Mouse (Mus musculus): ENCODE measurements around the gene Dagla. TPM values are rescaled to one million over a fixed set of nuclear protein-coding genes. Genes with fewer than 3 reads are reported as not detected.

Gene Dagla
- total RNA-seq, 4 experiments from 2014 or later, result 7.9 to 10.7 (median 8.8) TPM

- DNase-seq (ENCODE audit: low spot score in 2 of 2), result no peak
Measured at GRCm38 (mm10) chr19:10239975-10240653, 64.6 kb downstream of the Dagla start.

DNA sequence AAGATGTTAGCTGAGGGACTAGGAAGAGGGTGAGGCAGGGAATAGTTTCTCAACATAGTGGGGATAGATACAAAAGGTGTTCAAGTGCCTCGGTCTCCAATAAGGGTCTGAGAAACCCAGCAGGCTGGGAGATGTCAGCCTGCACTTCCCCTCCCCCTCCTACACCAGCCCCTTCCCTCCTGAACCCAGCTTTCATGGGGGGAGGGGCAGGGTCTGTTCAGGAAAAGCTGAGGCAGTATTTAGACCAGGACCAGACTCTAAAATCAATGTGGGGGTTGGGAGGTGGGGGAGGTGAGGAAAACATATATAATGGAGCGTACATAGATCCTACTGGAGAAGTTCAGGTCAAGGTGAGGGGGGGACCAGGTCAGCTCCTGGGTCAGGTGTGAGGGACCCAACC, 65.3 kb downstream of the Dagla start:
- DNase-seq (ENCODE audit: low spot score in 2 of 2), result no peak

DNA sequence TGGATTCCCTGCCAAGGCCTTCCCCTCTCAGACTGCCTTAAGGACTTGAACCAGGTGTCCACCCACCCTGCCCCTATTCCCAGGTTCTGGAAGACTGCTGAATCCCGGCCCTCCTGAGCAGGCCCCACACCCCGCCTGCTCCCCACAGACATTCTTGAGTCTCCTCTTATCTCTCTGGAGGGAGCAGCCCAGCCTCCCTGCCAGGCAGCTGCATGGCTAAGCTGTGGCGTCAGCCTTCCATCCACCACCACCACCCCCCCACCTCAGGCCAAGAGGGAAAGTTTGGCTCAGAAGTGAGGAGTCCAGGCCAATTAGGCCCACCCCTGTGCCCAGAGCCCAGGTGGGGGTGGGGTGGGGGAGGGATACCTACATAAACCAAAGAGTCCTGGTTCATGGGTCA, 66.2 kb downstream of the Dagla start:
- no peak for DNase-seq (ENCODE audit: low spot score in 2 of 2)

DNA sequence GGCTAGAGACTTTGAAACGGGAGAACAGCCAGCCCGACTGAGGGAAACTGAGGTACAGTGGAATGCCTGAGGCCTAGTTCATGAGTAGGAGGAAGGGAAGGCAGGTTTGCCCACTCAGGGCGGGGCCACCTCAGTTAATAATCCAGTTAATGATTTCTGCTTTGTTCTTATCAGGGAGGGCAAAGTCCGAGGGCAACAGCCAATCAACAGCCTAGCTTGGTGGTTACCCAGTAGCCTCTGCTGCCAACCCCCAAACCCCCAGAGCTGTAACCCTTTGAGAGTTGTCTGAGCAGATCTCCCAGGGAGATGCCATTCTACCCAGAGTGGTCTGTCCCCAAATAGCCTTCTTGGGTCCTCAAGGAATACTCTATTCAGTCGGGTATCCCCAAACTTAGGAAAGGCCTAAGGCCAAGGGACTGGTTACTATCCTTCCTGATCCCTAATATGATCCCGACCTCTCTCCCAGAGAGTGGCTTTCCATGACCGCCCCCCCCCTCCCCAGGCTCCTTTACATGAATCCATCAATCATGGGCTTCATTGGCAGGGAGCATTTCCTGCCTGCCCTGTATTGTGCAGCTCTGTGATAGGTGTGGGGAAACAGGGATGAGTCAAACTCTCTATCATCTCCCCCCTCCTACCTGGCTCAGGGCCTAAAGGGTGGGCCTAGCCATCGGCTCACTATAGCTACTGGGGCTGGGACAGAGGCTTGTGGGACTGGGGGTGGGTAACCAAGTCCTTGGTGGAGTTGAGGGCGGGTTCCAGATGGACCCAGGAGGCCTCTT, 68.7 kb downstream of the Dagla start:
- DNase-seq (ENCODE audit: low spot score in 2 of 2), result no peak

DNA sequence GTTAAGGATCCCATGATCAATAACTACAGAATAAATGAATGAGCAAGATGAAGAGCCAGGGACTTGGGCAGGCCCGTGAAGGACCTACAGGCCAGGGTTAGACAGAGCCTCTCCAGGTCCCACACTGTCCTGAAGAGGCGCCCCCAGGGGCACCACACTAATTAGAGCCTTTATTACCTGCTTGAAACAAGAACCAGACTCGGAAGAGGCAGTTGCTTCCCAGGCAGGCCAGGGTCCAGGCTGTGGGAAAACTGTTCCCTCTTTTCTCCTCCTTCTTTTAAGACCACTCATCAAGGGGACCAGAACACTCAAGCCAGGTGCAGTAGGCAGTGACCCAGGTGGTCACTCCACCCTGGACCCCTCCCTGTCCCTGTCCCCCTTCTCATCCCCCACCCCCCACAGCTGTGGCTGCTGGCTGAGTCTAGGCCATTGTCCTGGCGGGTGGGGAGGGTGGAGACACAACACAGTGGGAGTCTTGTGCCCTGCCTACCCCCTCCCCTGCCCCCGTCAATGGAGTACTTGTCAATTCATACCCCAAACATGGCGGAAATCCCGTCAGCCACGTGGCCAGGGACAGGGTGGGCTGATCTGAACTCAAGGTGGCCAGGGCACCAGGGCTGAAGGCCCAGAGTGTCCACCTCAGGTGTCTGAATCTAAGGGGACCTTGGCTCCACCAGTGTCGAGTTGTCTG, 72.2 kb downstream of the Dagla start:
- no peak for DNase-seq (ENCODE audit: low spot score in 2 of 2)

DNA sequence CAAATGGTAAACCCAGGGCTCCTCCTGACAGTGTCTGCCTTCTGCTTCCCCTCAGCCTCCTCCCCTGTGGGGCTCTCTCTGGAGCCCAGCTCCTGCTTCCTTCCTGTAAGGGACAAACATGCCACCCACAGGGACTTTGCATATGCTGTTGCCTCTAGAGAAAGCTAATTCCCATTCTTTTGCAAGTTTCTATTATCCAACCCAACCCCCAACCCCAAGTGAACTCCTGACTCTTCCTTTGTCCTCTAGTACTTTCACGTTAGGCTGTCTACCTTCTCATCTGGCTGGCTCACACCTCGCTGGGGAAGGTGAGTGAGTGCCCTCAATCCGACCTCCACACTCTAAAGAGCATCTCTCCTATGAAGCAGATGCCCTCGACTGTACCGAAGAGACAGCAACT, 72.8 kb downstream of the Dagla start:
- DNase-seq (ENCODE audit: low spot score in 2 of 2), result no peak

GRCm38 (mm10) chr19:10231016-10231415, 73.7 kb downstream of the Dagla start:
- no peak for DNase-seq (ENCODE audit: low spot score in 2 of 2)

DNA sequence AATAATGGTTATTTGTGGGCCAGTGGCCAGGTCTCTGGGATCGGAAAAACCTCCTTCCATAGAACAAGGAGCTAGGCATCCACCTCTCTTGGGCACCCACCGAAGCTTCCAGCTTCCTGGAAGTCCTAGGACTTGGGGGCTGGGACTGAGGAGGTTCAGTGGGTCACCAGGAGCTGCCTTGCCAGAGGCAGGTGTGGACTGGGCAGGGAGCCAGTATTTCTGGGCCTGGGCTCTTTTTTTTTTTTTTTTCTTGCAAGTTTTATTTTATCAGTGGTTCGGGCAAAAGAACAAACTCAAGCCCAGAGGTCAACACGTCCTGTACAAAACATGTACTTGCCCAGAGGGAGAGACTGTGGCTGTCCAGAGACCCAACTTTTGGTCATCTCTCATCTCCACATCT, 78.9 kb downstream of the Dagla start:
- no peak for DNase-seq (ENCODE audit: low spot score in 2 of 2)

DNA sequence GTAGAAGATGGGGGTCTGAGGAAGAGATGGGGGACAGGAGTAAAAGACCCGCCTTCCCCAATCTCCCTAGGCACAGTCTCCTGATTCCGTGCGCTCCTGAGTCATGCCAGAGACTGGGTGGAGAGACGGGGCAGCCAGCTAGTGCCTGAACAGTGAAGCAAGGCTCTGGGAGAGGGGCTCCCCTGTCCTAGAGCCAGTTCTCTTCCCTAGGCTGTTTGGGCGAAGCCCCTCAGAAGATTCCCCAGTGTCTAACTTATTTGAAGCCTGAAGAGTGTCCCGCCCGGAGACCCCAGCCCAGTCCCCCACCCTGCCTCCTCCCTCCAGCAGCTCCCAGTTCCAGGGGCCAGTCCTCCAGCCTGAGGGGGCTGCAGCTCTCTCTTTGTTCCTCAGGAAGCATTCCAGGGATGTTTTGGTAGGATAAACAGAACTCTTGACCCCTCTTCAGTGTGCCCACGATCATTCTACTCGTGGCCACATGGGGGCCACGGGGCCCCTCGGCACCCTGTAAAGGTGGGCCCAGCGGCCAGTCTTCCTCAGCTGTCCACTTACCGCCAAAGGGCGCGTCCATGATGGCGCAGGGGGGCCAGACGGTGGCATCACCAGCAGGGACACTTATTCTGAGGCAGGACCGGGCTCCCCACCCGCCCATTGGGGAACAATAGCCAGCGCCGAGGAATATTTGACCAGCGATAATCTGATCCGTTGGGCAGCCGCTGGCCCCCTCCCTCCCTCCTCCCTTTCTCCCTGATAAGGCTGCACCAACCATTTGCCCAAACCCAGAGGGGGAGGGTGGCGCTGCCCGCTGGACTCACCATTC, 79.8 kb downstream of the Dagla start:
- DNase-seq (ENCODE audit: low spot score in 2 of 2), result no peak

- no peak for DNase-seq (ENCODE audit: low spot score in 2 of 2)
Measured at GRCm38 (mm10) chr19:10223561-10223960, 81.1 kb downstream of the Dagla start.

DNA sequence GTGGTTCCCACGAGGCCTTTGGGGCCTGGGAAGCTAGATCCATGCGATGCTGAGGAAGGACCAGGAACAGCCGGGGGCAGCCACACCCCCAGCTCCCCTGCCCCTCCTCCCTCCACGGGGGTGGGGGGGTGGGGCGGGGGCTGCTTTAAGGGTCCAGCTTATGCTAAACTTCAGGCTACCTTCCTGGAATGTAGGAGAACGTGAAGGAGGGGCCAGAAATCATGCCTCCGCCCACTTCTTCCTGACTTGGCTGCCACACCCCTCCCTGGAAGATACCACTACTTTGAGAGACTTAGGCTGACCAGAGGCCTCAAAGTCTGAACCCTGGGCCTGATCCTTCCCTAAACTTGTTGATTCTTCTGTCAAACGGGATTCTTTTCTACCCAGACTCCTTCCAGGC, 82.0 kb downstream of the Dagla start:
- DNase-seq (ENCODE audit: low spot score in 2 of 2), result no peak

DNA sequence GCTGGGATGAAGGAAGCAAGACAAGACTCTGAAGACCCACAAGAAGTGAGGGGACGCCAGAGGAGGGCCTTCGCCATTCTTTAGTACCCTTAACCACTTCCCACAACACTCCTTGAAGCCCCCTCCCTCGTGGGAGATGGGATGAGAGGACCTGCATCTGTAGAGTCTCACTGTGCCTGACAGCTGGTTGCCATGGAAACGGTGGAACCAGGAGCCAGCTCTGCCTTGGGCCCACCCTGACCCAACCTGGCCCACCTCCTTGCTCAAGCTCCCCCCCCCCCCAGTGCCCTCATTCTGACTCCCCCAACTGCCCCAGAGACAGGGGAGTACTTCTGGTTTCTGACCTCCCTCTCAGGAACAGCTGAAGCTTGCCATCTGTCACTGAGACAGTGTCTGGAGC, 83.1 kb downstream of the Dagla start:
- DNase-seq (ENCODE audit: low spot score in 2 of 2), result no peak

GRCm38 (mm10) chr19:10219593-10219992, 85.1 kb downstream of the Dagla start:
- DNase-seq (ENCODE audit: low spot score in 2 of 2), result no peak

DNA sequence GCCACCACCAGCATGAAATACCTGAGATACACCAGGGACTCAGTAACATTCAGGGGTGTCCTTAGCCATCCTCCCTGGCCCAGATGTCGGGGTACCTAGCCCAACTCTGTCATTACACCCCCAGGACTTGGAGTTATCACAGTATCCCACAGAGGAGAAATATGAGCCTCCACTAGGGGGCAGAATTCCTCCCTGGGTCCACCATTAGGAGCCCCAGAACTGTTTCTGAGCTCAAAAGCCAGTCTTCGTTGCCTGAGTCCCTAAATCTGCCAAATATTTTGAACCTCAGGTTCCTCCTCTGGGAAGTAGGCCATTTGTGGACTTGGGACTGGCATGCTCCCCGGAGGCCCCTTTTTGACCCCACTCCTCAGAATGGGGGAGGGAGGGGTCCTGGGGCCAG, 85.6 kb downstream of the Dagla start:
- no peak for DNase-seq (ENCODE audit: low spot score in 2 of 2)

- no peak for DNase-seq (ENCODE audit: low spot score in 2 of 2)
Measured at GRCm38 (mm10) chr19:10216101-10216500, 88.6 kb downstream of the Dagla start.

DNA sequence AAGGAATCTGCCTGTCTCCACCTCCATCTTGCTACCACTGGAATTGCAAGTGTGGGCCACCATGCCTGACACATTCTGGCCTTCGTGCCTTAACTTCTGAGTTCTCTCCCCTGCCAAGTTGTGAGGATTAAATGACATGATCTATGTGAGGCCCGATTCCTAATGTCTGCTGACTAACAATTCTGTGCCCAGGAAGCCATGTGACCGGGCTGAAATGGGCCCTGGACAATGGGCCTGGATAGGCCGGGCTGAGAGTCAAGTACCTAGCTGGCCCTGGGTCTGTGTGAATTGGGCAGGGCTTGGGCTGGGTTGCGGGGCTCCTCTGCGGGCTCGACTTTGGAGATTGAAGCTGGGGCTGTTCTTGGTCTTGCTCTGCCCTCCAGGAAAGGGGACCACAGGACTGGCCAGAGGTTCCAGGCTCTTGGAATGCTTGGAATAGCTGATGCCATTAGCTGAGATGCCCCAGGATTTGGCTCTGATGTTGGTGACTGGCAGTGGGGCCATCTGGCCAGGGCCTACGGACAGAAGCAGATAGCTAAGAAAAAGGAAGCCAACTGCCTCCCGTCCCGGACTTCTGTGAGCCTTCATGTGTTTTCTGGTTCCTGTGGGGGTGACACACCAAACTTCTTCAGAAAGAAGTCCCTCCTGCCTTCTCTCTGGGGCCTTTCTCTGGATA, 90.7 kb downstream of the Dagla start:
- DNase-seq (ENCODE audit: low spot score in 2 of 2), result no peak

DNA sequence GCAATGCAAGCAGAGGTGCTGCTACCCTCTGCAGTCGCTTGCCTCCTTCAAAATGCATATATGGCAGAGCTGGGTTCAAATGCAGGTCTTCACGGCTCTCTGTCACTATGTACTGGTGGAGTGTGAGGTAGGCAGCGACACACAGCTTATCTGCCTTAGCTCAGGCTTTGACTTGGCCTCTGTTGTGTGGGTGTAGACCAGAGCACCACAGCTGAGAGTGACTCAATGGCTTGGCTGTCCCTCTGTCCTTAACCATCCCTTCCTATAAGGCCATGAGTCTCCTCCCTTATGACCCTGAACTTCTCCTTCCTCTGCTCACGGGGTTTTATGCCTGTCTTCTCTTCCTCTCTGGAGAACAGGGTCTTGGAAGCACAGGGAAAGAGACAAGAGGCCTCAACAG, 93.8 kb downstream of the Dagla start:
- DNase-seq (ENCODE audit: low spot score in 2 of 2), result no peak

GRCm38 (mm10) chr19:10208851-10209250, 95.8 kb downstream of the Dagla start:
- no peak for DNase-seq (ENCODE audit: low spot score in 2 of 2)

DNA sequence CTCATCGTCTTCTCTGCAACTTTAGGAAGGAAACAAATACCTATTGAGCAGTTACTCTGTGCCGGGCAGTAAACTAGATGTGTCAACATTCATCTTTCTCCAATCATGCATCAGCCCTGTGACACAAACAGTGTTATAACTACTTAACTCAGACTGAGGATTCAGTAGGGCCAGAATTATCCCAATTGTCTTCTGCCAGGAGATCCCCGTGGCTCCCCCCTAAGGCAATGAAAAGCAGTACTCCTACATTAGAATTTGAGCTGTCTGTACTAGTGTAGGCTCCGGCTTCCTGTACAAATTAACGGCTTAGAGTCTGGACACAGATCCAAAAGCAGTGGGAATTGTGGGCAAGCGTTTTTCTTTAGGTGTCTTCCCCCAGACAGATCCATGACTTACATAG, 99.6 kb downstream of the Dagla start:
- no peak for DNase-seq (ENCODE audit: low spot score in 2 of 2)

DNA sequence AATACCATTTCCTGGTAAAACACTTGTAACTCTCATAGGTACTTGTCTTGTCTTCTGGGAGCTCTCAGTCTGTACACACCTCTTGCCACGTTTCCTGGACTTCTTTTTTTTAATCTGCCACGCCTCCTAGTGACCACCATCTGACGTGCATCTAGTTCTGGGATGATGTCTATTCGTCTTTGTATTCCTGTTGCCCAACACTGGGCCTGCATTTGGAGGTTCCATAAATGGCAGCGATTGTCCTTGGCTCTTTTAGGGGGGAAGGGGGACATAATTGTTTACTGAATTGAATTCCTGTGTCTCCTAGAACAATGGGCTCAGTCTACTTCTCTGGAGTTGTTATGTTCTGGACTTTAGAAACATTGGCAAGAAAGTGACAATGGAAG, 100.1 kb downstream of the Dagla start:
- DNase-seq (ENCODE audit: low spot score in 2 of 2), result no peak
